Mouse (Mus musculus): Measurements from ENCODE around the gene Arhgap44.

DNA sequence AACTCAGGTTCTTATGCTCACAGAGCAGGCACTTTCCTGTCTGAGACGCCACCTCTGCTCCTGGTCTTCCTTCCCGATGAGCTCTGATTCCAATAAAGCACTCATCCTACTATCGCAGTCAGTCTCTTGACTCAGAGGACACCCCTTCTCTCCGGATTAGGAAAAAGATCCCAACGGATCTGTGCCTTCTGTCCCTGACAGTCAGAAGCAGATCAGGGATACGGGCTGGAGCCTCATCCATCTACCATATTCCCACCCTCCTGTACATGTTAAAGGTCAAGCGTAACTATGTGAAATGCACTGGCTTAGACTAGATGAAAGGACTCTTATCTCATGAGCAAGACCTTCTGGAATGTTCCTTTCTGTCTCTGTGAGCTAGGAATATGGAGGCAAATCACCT is 14.3 kb downstream of the Arhgap44 start:
- no peak for TF ChIP-seq POLR2A (IDR thresholded peaks at IDR 0.05; ENCODE audit: low read depth, low read length)
- no peak for TF ChIP-seq CTCF (IDR thresholded peaks at IDR 0.05; ENCODE audit: extremely low read depth, insufficient read length, insufficient replicate concordance, low read depth, low read length)
